Mouse (Mus musculus) cerebellum, adult 2 months (tissue): ENCODE data around the gene Dapl1.

Source experiments
- CTCF ChIP-seq: fragments of 200-500 bp; IDR thresholded peaks from 2 replicates; pipeline ENCODE4 v1.5.1; 2011; ENCODE audit warnings: low read depth, mild to moderate bottlenecking, control low read depth, low read length, moderate library complexity, borderline replicate concordance; ENCODE audit not compliant: insufficient read depth
- POLR2A ChIP-seq: fragments of 200-500 bp; IDR thresholded peaks from 2 replicates; pipeline ENCODE4 v1.6.1; 2011; ENCODE audit warnings: low read length, control low read depth, borderline replicate concordance; ENCODE audit not compliant: insufficient read depth

DNA sequence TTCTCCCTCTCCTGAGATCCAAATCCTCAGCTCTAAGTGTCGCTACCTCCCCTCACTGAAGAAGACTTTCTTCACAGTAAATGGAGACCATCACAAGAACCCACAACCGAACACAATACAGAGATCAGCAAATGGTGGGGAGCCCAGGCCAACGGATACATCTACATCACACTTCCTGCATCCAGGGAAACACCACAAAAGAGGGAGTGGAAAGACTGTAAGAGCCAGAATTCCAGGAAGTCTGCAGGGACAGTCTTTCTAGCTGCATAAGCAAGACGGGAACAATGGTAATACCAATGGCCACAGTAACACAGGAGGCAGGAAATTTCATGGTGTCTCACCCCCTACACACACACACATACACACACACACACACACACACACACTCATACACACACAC, 55.3 kb downstream of the Dapl1 start:
- no peak for TF ChIP-seq CTCF
- TF ChIP-seq POLR2A: no peak
